Mouse (Mus musculus) brain, adult 2 months (tissue): ENCODE measurements at regions not wholly inside any gene's neighbourhood (a gene's known extent, or its start where the extent isn't known, plus 50 kb on each side); places are given as distances from the start of the nearest gene placed in this dataset.

Experiments used
- DNase-seq: peaks from one replicate; pipeline ENCODE4 v3.0.0; 2011; ENCODE audit warnings: low read depth, low spot score

GRCm38 (mm10) chr13:44553363-44553762 lies 175.9 kb upstream of the Jarid2 start:
- no peak for DNase-seq

GRCm38 (mm10) chr13:44554686-44555463 lies 174.4 kb upstream of the Jarid2 start:
- no peak for DNase-seq

DNA sequence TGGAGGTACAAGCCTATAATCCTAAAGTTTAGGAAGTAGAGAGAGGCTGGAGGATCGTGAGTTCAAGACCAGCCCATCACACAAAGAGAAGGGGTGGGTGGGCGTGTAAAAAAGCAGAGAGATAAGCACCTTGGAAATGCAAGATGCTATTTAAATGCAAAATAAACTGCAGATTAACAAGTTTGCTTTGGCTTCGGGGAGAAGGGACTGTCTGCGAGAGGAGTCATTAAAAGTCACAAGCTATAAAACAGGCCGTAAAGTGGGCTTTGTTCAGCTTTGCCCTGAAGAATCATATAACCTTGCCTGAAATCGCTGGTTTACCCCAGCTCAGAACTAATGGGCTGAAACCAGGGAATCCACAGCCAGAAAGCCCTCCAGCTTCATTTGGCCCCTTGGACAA lies 173.3 kb upstream of the Jarid2 start:
- no peak for DNase-seq

DNA sequence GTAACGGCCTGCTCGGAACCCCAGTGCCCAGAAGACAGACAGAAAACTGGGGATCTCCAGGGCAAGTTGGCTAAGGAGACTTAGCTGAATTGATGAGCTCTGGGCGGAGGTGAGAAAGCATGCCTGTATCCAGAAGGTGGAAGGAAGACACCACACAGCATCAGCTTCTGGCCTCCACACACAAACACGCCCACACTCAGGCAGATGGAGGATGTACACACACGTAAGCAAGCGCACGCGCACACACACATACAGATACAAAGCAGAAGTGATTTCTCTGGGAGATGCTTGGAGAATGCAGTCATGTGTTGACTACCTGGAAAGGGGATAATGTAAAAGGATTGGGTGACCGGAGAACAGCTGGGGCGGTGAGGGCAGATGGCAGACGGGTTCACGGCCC lies 171.2 kb upstream of the Jarid2 start:
- DNase-seq = peak; percentile 81

GRCm38 (mm10) chr13:44558491-44559177 lies 170.6 kb upstream of the Jarid2 start:
- DNase-seq = no peak

- no peak for DNase-seq
Measured at GRCm38 (mm10) chr13:44559178-44559565, 170.1 kb upstream of the Jarid2 start.

- DNase-seq = no peak
Measured at GRCm38 (mm10) chr13:44559706-44560105, 169.6 kb upstream of the Jarid2 start.

DNA sequence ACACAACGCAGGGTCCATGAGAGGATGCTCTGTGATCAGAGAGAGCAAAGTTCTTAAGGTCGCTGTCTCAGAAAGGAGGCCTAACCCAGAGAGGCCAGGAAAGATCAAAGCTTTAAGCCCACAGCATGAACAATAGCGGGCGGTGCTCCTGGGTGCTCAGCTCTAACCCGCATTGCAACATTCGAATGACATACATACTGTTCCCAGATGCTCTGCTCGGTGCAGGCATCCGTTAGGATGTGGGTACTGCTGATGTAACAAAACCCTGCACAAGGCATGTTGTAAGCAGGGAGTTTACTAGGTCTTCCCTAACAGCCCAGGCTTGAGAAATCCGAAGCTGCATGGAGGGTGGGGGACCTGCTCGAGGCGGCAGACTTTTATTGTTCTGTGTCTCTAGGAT lies 164.6 kb upstream of the Jarid2 start:
- no peak for DNase-seq

- peak; percentile 54 for DNase-seq
Measured at GRCm38 (mm10) chr13:44567696-44568095, 161.6 kb upstream of the Jarid2 start.

- DNase-seq = no peak
Measured at GRCm38 (mm10) chr13:44569241-44569778, 160.0 kb upstream of the Jarid2 start.

- DNase-seq = no peak
Measured at GRCm38 (mm10) chr13:44573463-44573862, 155.8 kb upstream of the Jarid2 start.

DNA sequence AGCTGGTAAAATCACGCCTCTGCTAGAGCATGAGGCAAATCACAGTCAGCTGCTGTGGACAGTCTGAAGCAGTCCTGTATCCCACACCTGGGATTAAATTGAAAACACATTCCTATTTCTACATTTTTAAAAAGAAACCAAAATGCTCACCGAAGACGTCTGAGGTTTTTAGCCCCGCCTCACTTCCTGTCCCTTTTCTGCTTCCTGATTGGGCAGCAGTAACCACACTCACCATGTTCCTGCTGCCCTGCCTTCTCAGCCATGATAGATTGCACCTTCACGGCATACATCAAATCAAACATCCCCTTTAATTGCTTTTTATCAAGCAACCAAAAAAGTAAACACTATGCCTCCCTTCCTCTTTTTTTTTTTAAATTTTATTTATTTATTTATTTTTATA lies 150.1 kb upstream of the Jarid2 start:
- DNase-seq = no peak

DNA sequence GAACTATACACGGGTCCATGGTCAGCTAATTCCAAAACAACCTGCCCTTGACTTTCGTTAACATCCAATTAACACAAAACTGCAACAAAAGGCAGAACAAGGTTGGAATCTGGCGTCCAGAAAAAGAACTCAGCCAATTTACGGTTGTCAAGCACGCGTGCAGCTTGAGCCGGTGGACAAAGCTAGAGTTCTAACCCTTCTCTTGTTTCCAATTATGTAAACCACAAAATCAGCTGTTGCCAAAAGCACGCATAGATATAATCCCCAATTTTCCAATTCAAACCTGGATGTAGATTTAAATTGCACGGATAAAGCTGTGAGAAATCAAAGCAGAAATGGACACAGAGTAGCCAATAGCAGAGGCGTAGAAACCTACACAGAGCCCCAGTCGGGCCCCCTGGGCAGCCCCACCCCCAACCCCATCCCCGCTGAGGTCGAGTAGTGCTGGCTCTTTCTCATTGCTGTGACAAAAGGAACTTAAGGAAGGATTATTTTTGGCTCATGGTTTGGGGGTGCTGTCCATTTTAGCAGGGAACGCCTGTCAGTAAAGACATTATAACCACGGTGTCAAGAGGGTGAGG lies 149.0 kb upstream of the Jarid2 start:
- DNase-seq = no peak

- no peak for DNase-seq
Measured at GRCm38 (mm10) chr13:44580767-44581166, 148.5 kb upstream of the Jarid2 start.

- DNase-seq = peak; percentile 50
Measured at GRCm38 (mm10) chr13:44581947-44582766, 147.1 kb upstream of the Jarid2 start.

GRCm38 (mm10) chr13:44582767-44583085 lies 146.5 kb upstream of the Jarid2 start:
- DNase-seq = no peak

- DNase-seq = no peak
Measured at GRCm38 (mm10) chr13:44583614-44584013, 145.7 kb upstream of the Jarid2 start.

GRCm38 (mm10) chr13:44584151-44584550 lies 145.1 kb upstream of the Jarid2 start:
- DNase-seq = no peak

DNA sequence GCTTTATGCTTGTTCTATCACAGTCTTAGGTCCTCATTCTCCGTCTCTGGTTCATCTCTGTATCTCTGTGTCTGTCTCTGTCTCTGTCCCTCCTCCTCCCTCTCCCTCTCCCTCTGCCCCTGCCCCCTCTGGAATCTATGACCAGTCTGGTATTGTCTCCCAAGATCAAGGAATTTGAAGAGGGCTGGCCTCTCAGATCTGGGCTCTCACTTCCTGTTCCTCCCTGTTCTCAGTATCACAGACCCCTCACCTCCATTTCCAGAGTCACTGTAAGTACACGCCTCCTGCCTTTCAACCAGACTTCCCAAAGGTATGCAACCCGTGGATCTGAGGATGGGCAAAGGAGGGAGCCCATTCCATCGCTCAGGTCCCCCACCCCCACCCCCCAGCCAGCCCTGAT lies 144.7 kb upstream of the Jarid2 start:
- DNase-seq = no peak

DNA sequence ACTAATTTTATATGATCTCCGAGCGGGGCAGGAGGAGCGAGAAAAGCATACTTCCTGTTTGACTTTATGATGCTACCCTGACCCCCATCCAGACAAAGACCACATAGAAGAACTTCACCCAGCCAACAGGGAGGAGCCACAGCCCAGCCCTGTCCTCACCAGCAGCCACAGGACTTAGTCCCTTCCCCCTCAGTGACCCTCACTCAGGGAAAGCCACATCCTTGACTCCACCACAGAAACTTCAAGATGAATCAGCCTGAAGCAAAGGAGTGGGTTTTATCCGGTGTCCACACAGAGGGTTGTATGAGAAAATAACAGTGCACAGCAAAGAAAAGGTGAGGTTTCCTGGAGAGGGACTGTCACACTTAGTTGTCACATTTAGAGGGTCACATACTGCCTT lies 141.4 kb upstream of the Jarid2 start:
- no peak for DNase-seq

DNA sequence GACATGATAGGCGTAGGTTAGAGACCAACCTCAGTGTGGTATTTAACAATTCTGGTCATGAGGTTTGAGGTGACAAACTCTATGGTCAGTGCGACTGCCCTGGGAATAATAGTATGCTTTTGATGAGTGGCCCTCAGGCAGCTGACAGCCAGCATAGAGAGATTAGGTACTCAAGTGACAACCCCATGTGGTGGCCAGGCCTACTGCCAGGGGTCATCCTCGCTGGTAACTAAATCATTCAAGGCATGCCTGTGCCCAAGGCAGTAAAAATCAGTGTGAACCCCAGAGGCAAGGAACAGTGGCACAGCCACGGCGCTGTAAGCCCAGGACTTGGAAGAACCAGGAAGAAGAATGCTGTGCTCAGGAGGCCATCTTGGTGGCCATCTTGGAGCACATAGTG lies 134.6 kb upstream of the Jarid2 start:
- DNase-seq = no peak

GRCm38 (mm10) chr13:44597666-44598065 lies 131.6 kb upstream of the Jarid2 start:
- DNase-seq = no peak
